Mouse (Mus musculus) cortical plate, adult 2 months (tissue): Measurements from ENCODE around the gene Traf2. TPM values are rescaled to one million over a fixed set of nuclear protein-coding genes. Genes with fewer than 3 reads are reported as not detected.
"Not testable (repeated sequence)": the region's sequence is repeated elsewhere in the genome, so short reads cannot be mapped to it uniquely, and the experiment has no call there.

ENCODE experiments used
- H3K27ac ChIP-seq: fragments of 200-500 bp; 2 replicates; pipeline ENCODE4 v1.5.1; 2012; ENCODE audit warnings: low read length, control low read depth, inconsistent platforms; ENCODE audit not compliant: insufficient read depth
- H3K4me1 ChIP-seq: fragments of 200-500 bp; 2 replicates; pipeline ENCODE4 v1.6.1; 2011; ENCODE audit warnings: low read length; ENCODE audit not compliant: control insufficient read depth, insufficient read depth
- H3K4me3 ChIP-seq: fragments of 200-500 bp; 2 replicates; pipeline ENCODE4 v1.5.1; 2011; ENCODE audit warnings: mild to moderate bottlenecking, low read length, control low read depth; ENCODE audit not compliant: insufficient read depth
- CTCF ChIP-seq: fragments of 200-500 bp; IDR thresholded peaks from 2 replicates; pipeline ENCODE4 v1.5.1; 2011; ENCODE audit warnings: mild to moderate bottlenecking, control low read depth, low read length; ENCODE audit not compliant: insufficient read depth; ENCODE audit errors: extremely low read depth
- POLR2A ChIP-seq: fragments of 200-500 bp; IDR thresholded peaks from 2 replicates; pipeline ENCODE4 v1.6.1; 2011; ENCODE audit warnings: mild to moderate bottlenecking, low read length, control low read depth; ENCODE audit not compliant: insufficient read depth; ENCODE audit errors: extremely low read depth
- polyA plus RNA-seq: library from polyadenylated mRNA; depleted of rRNA; stranded (reverse); fragments of >200 nt; gene quantifications from 2 replicates; pipeline ENCODE4 v1.2.3, GENCODE M21; 2012

Gene Traf2
- polyA plus RNA-seq, 1 experiment = 9.1 TPM

DNA sequence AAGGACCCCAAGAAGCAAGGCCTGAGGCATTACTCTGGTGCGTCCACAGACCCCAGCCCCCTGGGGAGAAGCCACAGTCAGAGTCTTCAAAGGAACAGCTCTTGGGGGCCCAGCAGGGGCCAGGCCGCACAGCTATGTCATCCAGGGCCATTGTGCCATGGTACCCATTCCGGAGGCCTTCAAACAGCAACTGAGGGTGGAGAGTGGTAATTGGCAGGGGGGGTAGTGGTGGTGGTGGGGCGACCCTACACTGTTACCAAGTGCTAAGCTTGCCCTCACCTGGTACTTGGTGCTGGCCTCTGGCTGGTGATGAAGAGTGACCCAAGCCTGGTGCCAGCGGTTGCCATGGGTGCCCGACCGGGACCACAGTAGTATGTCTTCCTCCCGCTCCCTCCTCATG lies 19.0 kb upstream of the Traf2 start:
- TF ChIP-seq CTCF (no peak), POLR2A (no peak)
- Histone ChIP-seq H3K4me3 (no peak overlapping the region), H3K27ac (no peak overlapping the region), H3K4me1 (no peaks in the 10 kb centered on the region)

DNA sequence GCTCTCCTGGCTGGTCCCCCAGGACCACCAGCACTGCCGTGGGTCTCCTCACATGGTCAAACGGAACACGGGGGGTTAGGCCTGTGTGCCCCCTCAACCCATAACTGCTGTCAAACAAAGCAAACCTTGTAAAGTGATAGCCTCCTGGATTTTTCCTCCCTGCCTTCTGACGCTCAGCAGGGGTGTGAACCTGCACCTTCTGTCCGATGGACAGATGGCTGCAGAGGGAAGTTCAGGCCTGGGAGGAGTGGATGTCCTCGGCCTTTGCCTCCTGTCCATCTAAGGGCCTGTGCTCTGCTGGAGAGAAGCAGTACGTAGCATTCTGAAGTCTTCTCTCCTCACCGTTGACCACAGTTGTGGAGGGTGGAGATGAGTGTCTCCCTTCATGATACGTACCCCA lies 15.2 kb upstream of the Traf2 start:
- TF ChIP-seq POLR2A (no peak), CTCF (no peak)

DNA sequence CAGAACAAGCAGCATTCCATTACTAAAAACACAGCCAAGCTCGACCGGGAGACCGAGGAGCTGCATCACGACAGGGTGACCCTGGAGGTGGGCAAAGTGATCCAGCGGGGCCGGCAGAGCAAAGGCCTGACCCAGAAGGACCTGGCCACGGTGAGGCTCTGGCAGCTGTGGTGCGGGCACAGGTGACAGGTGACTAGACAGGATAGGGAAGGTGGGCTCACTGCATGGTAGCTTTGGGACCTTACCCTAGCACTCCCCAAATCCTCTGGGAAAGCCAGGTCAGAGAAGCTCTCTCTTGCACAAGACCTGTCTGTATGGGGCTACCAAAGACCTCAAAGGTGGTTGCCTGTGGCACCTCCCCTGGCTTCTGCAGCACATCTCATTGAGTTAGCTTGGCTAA lies 13.8 kb upstream of the Traf2 start:
- H3K4me3 ChIP-seq = no peak overlapping the region
- TF ChIP-seq CTCF (no peak), POLR2A (no peak)
- peaks cover 5% of the 10 kb centered on the region; the same call in 1 of the 2 replicates for H3K4me1 ChIP-seq

More for the DNA sequence above, 15.2 kb upstream of the Traf2 start:
- H3K4me1 ChIP-seq = peaks cover 5% of the 10 kb centered on the region; the same call in 1 of the 2 replicates
- no peak overlapping the region for H3K4me3 ChIP-seq
- H3K27ac ChIP-seq = no peak overlapping the region

DNA sequence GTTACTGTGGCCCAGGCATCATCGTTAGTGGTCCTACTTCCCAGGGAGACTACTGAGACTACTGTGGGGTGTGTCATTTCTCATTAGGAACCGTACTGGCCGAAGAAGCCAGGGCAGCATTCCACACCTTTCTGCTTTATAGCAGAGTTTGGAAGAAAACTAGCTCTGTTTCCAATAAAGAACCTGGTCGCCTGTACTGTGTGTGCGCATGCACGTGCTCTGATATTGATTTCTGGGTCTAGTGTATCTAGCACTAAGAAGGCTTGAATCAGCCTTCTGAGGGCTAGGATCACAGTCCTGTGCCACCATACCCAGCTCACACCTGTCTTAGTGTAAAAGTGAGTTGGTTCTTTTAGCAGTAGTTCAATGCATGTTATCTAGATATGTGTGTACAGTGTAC lies 12.0 kb upstream of the Traf2 start:
- Histone ChIP-seq H3K4me1 (peaks cover 5% of the 10 kb centered on the region; the same call in 1 of the 2 replicates), H3K27ac (no peak overlapping the region), H3K4me3 (peak overlapping the region; percentile 94; the same call in 1 of the 2 replicates)
- TF ChIP-seq POLR2A (no peak), CTCF (no peak)

More for the DNA sequence above, 13.8 kb upstream of the Traf2 start:
- no peak overlapping the region for H3K27ac ChIP-seq

DNA sequence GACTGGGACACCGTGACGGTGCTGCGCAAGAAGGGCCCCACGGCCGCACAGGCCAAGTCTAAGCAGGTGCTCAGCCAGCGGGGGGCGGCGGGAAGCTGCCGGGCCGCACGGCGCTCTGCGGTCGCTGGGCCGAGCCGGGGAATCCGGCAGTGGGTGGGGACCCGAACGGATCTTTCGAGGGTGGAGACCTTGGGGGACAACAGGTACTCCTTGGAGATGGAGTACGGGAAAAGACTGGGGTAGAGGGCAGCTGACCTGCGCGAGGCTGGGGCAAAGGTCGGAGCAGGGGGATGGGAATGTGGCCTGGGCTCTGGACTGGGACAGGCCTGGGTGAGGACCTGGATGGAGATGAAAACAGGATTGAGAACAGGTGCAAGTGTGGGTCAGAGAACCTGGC lies 11.2 kb upstream of the Traf2 start:
- Histone ChIP-seq H3K4me3 (peak overlapping the region; percentile 94), H3K27ac (peak overlapping the region; percentile 38), H3K4me1 (peaks cover 5% of the 10 kb centered on the region; the same call in 1 of the 2 replicates)
- no peak for TF ChIP-seq CTCF

DNA sequence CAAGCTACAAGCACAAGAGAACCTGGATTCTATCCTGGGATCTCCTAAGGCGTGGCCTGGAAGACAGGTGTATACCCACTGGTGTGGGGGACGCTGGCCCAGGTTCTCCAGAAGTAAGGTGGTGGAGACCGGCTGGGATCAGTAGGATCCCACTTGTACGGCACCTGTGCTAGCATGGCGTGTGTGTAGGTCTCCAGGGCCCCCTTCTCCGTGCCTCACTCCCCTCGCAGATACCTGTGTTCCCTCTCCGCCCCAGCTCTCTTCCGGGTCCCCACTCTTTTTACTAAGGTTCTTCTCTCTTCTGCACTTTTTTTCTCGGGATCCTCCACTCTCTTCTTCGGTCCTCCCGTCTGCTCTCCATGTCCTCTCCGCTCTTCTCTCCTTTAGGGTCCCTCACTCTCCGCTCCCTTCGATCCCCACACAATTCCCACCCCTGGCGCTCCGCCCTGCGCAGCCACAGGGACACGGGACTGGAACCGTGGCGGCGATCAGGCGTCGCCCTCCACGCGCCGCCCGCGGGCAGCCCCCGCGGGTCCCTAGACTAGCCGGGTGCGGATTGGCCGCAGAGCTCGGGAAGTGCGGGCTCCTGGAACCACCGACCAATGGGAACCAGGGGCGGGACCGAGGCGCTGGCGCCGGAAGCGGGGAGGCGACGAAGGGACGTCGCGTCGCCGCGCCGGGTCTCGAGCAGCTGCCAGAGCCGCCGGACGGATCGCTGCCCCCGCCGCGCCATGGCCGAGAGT lies 10.7 kb upstream of the Traf2 start, which contains the start of gene Edf1:
Edf1 (plus strand) TSS at position 627 of the 743 bp plus-strand sequence.
- Histone ChIP-seq H3K4me3 (peak within 1 kb of the TSS; percentile 94), H3K4me1 (peaks cover 5% of the 10 kb centered on the region; the same call in 1 of the 2 replicates), H3K27ac (peak within 1 kb of the TSS; percentile 76)
- no peak for TF ChIP-seq CTCF
- peak; percentile 34; the same call in 1 of the 2 replicates for TF ChIP-seq POLR2A

DNA sequence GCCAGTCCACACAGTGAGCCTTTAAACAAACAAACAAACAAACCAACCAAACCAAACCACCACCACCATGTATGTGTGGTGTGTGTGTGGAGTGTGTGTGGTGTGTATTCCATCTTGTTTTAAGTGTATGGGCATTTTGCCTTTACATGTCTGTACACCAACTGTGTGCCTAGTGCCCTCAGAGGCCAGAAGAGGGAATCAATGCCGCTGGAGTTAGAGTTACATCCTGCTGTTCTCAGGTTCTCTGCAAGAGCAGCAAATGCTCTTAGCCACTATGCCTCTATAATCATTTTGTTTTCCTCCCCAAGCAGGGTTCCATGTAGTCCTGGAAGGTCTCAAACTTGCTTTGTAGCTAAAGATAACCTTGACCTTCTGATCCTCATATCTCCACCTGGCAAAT lies 9.6 kb upstream of the Traf2 start:
- TF ChIP-seq POLR2A = no peak
- TF ChIP-seq CTCF = no peak
- H3K4me3 ChIP-seq = no peak overlapping the region
- no peak overlapping the region for H3K27ac ChIP-seq
- H3K4me1 ChIP-seq = peaks cover 5% of the 10 kb centered on the region; the same call in 1 of the 2 replicates

DNA sequence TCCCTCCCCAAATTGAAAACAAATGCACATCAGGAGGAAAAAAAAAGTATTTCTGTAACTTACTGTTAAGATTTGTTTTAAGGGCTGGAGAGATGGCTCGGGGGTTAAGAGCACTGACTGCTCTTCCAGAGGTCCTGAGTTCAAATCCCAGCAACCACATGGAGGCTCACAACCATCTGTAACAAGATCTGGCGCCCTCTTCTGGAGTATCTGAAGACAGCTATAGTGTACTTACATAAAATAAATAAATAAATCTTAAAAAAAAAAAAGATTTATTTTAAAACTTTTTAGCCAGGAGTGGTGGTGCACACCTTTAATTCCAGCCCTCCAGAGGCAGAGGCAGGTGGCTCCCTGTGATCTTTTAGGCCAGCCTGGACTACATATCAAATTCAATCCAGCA lies 8.7 kb upstream of the Traf2 start:
- H3K4me1 ChIP-seq, H3K4me3 ChIP-seq, H3K27ac ChIP-seq: not testable (repeated sequence)

DNA sequence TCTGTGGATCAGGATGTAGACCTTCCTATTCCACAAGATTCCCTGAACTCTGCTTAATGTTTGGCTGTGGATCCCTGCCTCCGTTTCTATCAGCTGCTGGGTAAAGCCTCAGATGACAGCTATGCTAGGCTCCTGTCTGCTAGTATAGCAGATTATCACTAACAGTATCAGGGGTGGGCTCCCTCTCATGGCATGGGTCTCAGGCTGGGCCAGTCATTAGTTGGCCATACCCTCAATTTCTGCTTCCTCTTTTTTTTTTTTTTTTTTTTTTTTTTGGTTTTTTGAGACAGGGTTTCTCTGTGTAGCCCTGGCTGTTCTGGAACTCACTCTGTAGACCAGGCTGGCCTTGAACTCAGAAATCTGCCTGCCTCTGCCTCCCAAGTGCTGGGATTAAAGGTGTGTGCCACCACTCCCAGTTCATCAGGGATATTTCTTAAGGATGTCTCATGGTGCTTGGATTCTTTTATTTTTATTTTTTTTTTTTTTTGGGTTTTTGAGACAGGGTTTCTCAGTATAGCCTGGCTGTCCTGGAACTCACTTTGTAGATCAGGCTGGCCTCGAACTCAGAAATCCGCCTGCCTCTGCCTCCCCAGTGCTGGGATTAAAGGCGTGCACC lies 6.5 kb upstream of the Traf2 start:
- H3K4me1 ChIP-seq, H3K4me3 ChIP-seq, H3K27ac ChIP-seq: not testable (repeated sequence)

DNA sequence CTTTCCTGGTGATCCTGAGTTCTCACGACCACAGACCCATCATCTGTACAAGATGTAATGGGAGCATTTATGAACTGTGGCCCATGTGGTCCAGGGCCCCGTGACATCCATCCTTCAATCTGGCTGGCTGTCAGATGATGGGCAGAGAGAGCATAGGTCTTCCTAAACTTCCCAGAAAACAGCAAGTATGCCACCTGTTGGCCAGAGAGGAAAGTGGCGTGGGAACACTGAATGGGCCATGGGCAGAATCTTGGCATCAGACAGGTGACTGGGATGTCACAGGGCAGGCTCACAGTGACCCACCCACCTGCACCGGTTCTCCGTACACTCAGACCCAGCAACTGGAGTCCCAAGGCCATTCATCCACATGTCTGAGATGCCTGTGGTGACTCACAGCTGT lies 4.4 kb upstream of the Traf2 start:
- no peak for TF ChIP-seq POLR2A
- peak; percentile 69 for TF ChIP-seq CTCF
- no peaks in the 10 kb centered on the region for H3K4me1 ChIP-seq
- no peak overlapping the region for H3K4me3 ChIP-seq
- H3K27ac ChIP-seq = no peak overlapping the region
